Mouse (Mus musculus) hindbrain, embryonic 11.5 days (tissue): ENCODE data around the gene Sp2. TPM values are rescaled to one million over a fixed set of nuclear protein-coding genes. Genes with fewer than 3 reads are reported as not detected.
A peak's percentile ranks its signal among the peaks of the same experiment; 100 is the strongest.

Source experiments
- ATAC-seq: fragments of 200-750 bp; cut with Nextera tagmentation; 2 replicates; pipeline ENCODE4 v1.8.0; 2017; ENCODE audit warnings: mild to moderate bottlenecking, moderate TSS enrichment, moderate library complexity; ENCODE audit not compliant: low FRiP score
- DNase-seq: peaks from one replicate; pipeline ENCODE4 v3.0.0-alpha.2; 2015; ENCODE audit warnings: low spot score
- H3K27ac ChIP-seq: fragments of 300-500 bp; sonication (generic); 2 replicates; pipeline ENCODE4 v1.5.1; 2014; ENCODE audit warnings: mild to moderate bottlenecking, low read depth, low read length
- H3K27me3 ChIP-seq: fragments of 300-500 bp; sonication (generic); 2 replicates; pipeline ENCODE4 v1.6.1; 2014; ENCODE audit warnings: mild to moderate bottlenecking, low read length, moderate library complexity, mixed read lengths; ENCODE audit not compliant: control insufficient read depth, insufficient read depth
- H3K36me3 ChIP-seq: fragments of 300-500 bp; sonication (generic); 2 replicates; pipeline ENCODE4 v1.6.1; 2014; ENCODE audit warnings: mild to moderate bottlenecking, low read length, moderate library complexity, mixed read lengths; ENCODE audit not compliant: control insufficient read depth, insufficient read depth
- H3K4me1 ChIP-seq: fragments of 300-500 bp; sonication (generic); replicated peaks from 2 replicates; pipeline ENCODE4 v1.6.1; 2014; ENCODE audit warnings: low read length, mixed read lengths; ENCODE audit not compliant: control insufficient read depth, insufficient read depth
- H3K4me2 ChIP-seq: fragments of 300-500 bp; sonication (generic); replicated peaks from 2 replicates; pipeline ENCODE4 v1.6.1; 2014; ENCODE audit warnings: mild to moderate bottlenecking, low read depth, low read length
- H3K4me3 ChIP-seq: fragments of 300-500 bp; sonication (generic); 2 replicates; pipeline ENCODE4 v1.5.1; 2014; ENCODE audit warnings: low read depth, low read length
- H3K9ac ChIP-seq: fragments of 300-500 bp; sonication (generic); 2 replicates; pipeline ENCODE4 v1.6.1; 2014; ENCODE audit warnings: low read depth, low read length
- H3K9me3 ChIP-seq: fragments of 300-500 bp; sonication (generic); 2 replicates; pipeline ENCODE4 v1.6.1; 2016; ENCODE audit warnings: low read length; ENCODE audit not compliant: control insufficient read depth
- WGBS: fragments of 180-500 bp; shearing (Covaris S2); extraction: QIAGEN DNeasy Blood & Tissue Kit; methylation state at CpG from one replicate; pipeline ENCODE4 v1.1.7; 2014; 5-methylcytosine and 5-hydroxymethylcytosine counted together
- polyA plus RNA-seq: library from polyadenylated mRNA; unstranded; fragments of >200 nt; fragmentation: Nextera tagmentation; extraction: Ambion mirVana; gene quantifications from 2 replicates; pipeline ENCODE4 v1.2.1, GENCODE M21; 2014

The Sp2 gene
- polyA plus RNA-seq, 1 experiment from 2014 or later: 17.8 TPM

DNA sequence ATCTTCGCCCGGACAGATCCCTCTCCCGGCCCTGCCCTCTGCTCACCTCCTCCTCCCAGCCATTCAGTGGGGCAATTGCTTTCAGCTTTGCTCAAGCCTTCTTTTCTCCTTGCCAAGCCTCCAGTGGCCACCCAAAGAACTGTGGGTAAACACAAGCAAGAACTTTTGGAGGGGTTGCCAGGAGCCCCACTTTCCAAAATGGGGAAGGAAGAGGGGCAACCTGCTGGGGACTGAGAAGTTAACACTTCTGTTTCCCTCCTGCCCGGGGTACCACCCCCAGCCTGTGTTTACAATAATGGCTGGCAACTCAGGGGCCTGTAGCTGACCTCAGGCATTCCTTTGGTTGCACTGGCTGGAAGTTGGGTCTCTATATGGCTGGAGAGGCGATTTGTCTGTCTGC, 20.4 kb upstream of the Sp2 start:
- DNase-seq: no peak
- Histone ChIP-seq H3K27me3 (0 out of 2 replicates have a peak, but pooled peaks cover under 1% of the 10 kb centered on the region), H3K9ac (no peak overlapping the region), H3K4me2 (no peak overlapping the region), H3K4me1 (no peaks in the 10 kb centered on the region), H3K27ac (no peak overlapping the region), H3K9me3 (no peaks in the 10 kb centered on the region), H3K36me3 (no peaks in the 10 kb centered on the region), H3K4me3 (no peak overlapping the region)
- WGBS: 36% methylated on average over 5 of the region's 5 CpGs
- no peak for ATAC-seq

DNA sequence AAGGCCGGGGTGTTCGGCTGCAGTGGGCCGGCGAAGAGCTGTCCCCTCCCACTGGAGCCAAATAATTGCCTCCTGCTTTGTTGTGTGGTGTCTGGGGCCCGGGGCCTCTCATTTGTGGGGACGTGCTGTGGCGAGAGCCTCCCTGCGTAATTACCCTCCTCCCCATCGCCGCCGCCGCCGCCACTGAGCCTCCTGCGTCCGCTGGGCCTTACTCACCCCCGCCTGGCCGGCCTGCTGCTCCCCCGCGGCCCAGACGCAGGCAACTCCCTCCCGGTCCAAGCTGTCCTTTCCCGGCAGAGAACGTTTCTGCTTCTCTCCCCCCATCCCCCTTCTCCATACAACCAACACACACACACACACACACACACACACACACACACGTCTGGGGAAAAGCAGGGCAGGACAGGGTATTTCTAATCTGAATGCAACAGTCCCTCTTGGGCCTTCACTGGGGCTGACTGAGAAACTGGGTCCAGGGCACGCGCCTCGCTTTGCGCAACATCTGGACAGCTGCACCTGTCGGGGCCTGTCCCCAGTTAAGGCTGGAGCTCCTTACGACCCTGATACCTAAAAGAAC, 14.7 kb upstream of the Sp2 start:
- ATAC-seq: peak; percentile 60
- peak overlapping the region; percentile 58 for H3K4me2 ChIP-seq

DNA sequence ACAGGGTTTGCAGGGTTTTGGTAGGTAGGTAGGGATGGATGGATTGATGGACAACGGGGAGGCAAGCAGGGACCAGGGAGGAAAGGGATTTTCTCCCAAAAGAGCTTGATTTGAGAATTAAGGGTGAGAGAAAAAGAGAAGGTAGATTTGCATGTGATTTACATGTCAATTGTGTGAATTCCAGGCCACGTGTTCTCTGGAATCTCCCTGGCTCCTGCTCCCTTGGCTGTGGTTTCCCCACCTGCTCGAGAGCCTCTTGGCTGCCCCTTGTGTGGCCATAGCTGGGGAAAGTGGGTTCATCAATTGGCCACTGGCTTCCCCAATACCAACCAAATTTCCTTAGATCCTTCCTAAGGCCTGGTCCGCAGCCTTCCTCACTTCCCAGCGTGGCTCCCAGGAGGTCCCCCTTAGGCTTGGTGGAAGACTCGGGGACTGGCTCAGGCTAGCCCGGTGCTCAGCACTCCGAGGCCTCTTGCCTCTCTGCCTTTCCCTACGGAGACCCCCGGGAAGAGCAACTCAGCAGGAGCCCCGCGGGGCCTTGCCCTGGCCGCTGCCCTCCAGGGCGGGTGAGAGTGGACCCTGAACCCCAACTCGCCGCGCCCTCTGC, 14.1 kb upstream of the Sp2 start:
- H3K4me2 ChIP-seq: peak overlapping the region; percentile 58
- no peaks in the 10 kb centered on the region for H3K36me3 ChIP-seq
- WGBS: 10% methylated on average over 17 of the region's 17 CpGs
- H3K27me3 ChIP-seq: 0 out of 2 replicates have a peak, but pooled peaks cover 2% of the 10 kb centered on the region
- ATAC-seq (no peak; the same call in none of the 2 replicates), DNase-seq (no peak)
- H3K9ac ChIP-seq: peak overlapping the region; percentile 63
- H3K27ac ChIP-seq: peak overlapping the region; percentile 45; the same call in 1 of the 2 replicates
- H3K9me3 ChIP-seq: no peaks in the 10 kb centered on the region
- H3K4me3 ChIP-seq: peak overlapping the region; percentile 30
- H3K4me1 ChIP-seq: peaks cover 11% of the 10 kb centered on the region

More for the DNA sequence above, 14.7 kb upstream of the Sp2 start:
- Histone ChIP-seq H3K4me1 (peaks cover 11% of the 10 kb centered on the region), H3K4me3 (peak overlapping the region; percentile 30), H3K27me3 (0 out of 2 replicates have a peak, but pooled peaks cover 2% of the 10 kb centered on the region), H3K27ac (peak overlapping the region; percentile 45; the same call in 1 of the 2 replicates), H3K9ac (peak overlapping the region; percentile 63), H3K9me3 (no peaks in the 10 kb centered on the region), H3K36me3 (no peaks in the 10 kb centered on the region)
- WGBS: 5% methylated on average over 20 of the region's 30 CpGs
- peak; percentile 68 for DNase-seq

DNA sequence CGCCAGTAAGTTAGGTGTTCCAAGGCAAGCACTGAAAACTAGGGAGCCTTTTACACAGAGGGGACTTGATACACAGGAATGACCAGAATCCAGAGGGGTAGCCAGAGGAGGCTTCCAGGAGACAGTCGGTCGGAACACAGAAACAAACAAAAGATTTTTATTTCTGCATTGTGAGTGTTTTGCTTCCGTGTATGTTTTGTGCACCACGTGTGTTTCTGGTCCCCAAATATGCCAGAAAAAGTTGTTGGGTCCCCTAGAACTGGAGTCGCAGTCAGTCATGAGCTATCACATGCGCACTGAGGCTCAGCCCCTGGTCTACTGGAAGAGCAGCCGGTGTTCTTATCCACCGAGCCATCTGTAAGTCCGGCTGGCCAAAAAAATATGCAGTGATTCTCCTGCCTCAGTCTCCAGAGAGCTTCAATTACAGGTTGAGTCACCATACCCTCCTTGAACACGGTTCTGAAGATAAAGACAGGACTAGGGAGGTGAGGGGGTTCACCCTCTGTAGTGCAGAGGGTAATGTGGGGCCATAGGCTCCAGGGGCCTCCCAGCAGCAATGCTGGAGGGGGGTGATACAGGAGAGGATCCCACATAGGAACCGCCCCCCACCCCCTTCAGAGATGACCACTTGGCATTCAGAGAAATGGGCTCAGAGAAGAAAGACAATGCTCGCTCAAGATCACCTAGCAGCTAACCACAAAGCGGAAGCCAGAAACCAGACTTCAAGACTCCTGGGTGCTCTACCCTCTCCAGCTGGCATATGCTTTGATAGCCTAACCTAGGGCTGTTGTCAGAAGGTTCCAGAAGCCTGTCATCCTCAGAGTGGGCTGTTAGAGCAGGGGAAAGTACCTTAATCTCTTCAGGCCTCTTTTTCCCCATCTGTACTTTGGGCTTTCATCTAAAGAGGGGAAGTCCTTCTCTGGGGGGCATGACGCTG, 13.3 kb upstream of the Sp2 start:
- ATAC-seq (no peak), DNase-seq (no peak)
- Histone ChIP-seq H3K4me1 (peaks cover 11% of the 10 kb centered on the region), H3K4me2 (no peak overlapping the region), H3K27me3 (0 out of 2 replicates have a peak, but pooled peaks cover 2% of the 10 kb centered on the region), H3K36me3 (no peaks in the 10 kb centered on the region), H3K9me3 (no peaks in the 10 kb centered on the region), H3K4me3 (no peak overlapping the region), H3K27ac (no peak overlapping the region), H3K9ac (no peak overlapping the region; the same call in 1 of the 2 replicates)
- 75% methylated on average over 15 of the region's 15 CpGs for WGBS

DNA sequence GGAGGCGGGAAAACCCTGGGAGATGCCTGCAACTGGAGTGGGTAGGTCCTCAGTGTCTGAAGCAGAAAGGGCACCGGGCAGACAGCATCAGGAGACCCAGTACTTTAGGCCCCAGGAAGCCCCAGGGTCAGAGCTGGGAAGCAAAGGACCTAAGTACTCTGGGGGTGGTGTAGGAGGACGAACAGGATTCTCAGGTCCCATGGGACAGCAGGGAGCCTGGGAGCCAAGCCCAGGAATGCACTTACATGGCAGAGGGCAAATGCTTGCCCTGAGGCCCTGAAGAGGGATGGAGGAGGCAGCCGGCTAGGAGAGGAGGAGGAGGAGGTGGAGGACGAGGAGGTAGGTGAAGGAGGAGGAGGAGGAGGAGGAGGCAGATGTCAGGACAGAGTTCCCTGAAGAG, 12.3 kb upstream of the Sp2 start:
- Histone ChIP-seq H3K9ac (no peak overlapping the region), H3K4me3 (no peak overlapping the region), H3K36me3 (no peaks in the 10 kb centered on the region), H3K27ac (no peak overlapping the region), H3K27me3 (0 out of 2 replicates have a peak, but pooled peaks cover 2% of the 10 kb centered on the region), H3K4me1 (peaks cover 11% of the 10 kb centered on the region), H3K4me2 (no peak overlapping the region), H3K9me3 (no peaks in the 10 kb centered on the region)
- no peak for DNase-seq
- ATAC-seq: no peak
- WGBS: 16% methylated on average over 5 of the region's 5 CpGs

DNA sequence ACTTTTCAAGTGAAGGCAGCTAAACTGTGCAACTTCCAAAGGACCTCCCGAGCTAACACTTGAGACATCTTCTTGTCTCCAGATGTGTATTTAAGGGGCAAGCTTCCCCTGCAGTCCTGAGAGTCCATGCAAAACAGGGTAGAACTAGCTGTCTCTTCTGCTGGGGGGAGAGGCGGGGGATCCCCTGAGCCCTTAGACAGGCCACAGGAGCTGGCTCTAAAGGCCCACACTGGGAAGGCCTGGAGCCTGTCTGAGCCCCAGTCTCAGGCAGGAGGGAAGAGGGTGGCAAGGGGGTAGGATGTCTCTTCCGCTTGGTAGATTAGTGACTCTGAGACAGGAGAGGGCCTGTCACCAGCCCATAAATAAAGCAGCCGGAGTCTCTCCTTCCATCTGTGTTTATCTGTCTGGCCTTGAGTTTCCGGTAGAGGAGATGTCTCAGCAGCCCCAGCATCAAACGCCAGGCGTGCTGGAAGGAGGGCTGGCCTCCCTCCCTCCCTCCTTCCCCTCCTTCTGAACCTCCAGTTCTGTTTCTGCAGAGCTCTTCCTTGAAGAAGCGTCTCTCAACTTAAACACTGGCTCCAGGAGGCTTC, 10.1 kb upstream of the Sp2 start:
- Histone ChIP-seq H3K9ac (no peak overlapping the region), H3K4me2 (no peak overlapping the region), H3K36me3 (no peaks in the 10 kb centered on the region), H3K27ac (no peak overlapping the region), H3K4me1 (peaks cover 11% of the 10 kb centered on the region), H3K9me3 (no peaks in the 10 kb centered on the region), H3K4me3 (no peak overlapping the region), H3K27me3 (0 out of 2 replicates have a peak, but pooled peaks cover 9% of the 10 kb centered on the region)
- DNase-seq (no peak), ATAC-seq (no peak)
- 43% methylated on average over 8 of the region's 8 CpGs for WGBS

DNA sequence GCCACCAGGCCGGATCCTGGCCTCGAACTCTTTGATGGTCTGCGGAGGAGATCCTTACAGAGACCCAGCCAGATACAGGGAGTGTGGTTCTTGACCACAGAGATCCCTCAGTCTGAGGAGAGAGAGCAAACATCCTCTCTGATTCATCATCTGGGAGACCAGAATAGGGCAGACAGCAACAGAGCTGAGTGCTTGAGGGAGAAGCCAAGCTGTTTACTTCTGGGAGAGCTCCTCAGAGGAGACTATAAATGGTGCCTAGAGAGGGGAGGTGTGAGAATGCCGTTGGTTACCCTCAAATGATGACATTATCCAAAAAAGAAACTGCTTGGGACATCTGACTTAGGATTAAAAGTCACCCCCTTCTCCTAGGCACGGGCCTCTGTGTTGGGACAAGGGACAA, 8.7 kb upstream of the Sp2 start:
- peaks cover 4% of the 10 kb centered on the region; the same call in 1 of the 2 replicates for H3K4me1 ChIP-seq
- DNase-seq (no peak), ATAC-seq (no peak)
- H3K4me2 ChIP-seq: no peak overlapping the region
- H3K36me3 ChIP-seq: no peaks in the 10 kb centered on the region
- WGBS: 77% methylated on average over 5 of the region's 5 CpGs
- H3K9me3 ChIP-seq: no peaks in the 10 kb centered on the region
- no peak overlapping the region for H3K9ac ChIP-seq
- no peak overlapping the region for H3K4me3 ChIP-seq
- H3K27ac ChIP-seq: no peak overlapping the region
- peaks cover 12% of the 10 kb centered on the region; the same call in 1 of the 2 replicates for H3K27me3 ChIP-seq

DNA sequence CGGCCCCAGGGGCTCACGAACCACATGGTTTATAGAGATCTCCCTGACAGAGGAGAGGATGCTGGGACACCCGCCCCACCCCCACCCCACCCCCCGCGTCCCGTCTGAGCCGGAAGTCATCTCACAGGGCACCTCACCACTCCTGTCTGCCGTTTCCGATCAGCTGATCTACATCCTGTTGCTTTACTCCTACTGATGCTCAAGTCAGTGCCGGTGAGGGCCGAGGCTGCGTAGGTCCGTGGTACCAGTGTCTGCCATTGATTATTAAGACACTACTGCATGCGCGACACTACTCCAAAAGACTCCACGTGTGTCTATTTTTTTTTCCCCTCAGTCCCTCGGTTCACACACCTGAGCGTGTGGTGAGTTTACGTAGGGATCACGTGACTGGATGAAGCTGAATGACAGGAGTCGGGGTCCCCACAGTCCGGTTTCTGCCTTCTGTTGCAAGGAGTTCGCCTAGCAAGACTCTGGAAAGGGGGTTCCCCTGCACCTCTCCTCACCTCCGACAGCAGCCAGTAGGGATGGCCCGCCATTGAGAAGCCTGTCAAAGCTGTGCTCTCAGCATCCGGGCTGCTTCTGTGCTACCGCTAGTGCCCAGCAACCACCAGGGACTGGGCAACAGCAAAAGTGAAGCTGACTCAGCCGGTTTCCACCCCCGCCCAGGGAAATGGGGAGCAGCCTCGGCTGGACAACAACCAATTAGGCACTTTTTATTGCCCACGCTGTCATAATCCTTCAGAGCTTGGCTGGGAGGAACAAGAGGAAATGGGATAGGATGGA, 5.3 kb upstream of the Sp2 start:
- Histone ChIP-seq H3K27me3 (peaks cover 16% of the 10 kb centered on the region), H3K27ac (no peak overlapping the region), H3K9me3 (no peaks in the 10 kb centered on the region), H3K4me1 (no peaks in the 10 kb centered on the region), H3K9ac (no peak overlapping the region), H3K4me3 (no peak overlapping the region), H3K4me2 (peak overlapping the region; percentile 38), H3K36me3 (no peaks in the 10 kb centered on the region)
- DNase-seq (peak; percentile 29), ATAC-seq (no peak)
- 9% methylated on average over 31 of the region's 31 CpGs for WGBS
